Mouse (Mus musculus): ENCODE data around the gene Olfr847. TPM values are rescaled to one million over a fixed set of nuclear protein-coding genes. Genes with fewer than 3 reads are reported as not detected.

Olfr847 gene
- not detected in 2 replicates for polyA plus RNA-seq (2015; fragmentation: Nextera tagmentation; extraction: Ambion mirVana)

DNA sequence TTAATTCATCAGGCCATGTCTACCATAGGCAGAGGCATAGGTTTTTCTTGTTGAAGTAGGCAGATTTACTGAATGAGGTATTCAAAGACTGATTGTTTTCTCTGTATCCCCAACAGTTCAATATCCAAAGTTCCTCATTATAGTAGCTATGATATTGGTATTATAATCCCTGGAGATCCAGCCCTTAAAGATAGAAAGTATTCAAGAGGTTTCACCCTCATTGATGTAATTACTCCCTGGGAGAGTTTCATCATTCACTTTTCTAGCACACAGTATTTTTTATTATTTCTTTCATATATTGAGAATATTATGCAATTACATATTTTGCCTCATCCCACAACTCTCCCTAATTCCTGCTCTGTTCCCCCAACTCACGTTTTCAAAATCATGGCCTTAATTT, at the start of gene Olfr847:
TSS of gene Olfr847 (minus strand) at position 101 of the 400 bp plus-strand sequence.
- no peak within 1 kb of the TSS for H3K9ac ChIP-seq (ENCODE audit: low read depth, low read length)
- TF ChIP-seq CTCF (IDR thresholded peaks at IDR 0.05; ENCODE audit: low read depth), result no peak
- no peak within 1 kb of the TSS for H3K27ac ChIP-seq
- WGBS, result 74% methylated on average over 1 of the region's 1 CpGs
- no peak within 1 kb of the TSS for H3K4me3 ChIP-seq (replicated peaks; ENCODE audit: low read depth, low read length)
- no peaks in the 10 kb centered on the region for H3K9me3 ChIP-seq (replicated peaks; ENCODE audit: low read length)
- H3K4me1 ChIP-seq (replicated peaks; ENCODE audit: insufficient read depth, low read length), result no peaks in the 10 kb centered on the region
- ATAC-seq (replicated peaks; ENCODE audit: low FRiP score, low read depth) (no peak), DNase-seq (ENCODE audit: low spot score) (no peak)
- H3K27me3 ChIP-seq (ENCODE audit: insufficient read depth, low read length), result no peaks in the 10 kb centered on the region
- H3K4me2 ChIP-seq (ENCODE audit: low read length), result no peak within 1 kb of the TSS
- no peaks in the 10 kb centered on the region for H3K36me3 ChIP-seq (ENCODE audit: insufficient read depth, low read length)

- no peak for DNase-seq (ENCODE audit: low spot score)
- Histone ChIP-seq H3K36me3 (ENCODE audit: insufficient read depth, low read length) (no peaks in the 10 kb centered on the region), H3K9ac (ENCODE audit: low read depth, low read length) (no peak within 1 kb of the TSS), H3K9me3 (replicated peaks; ENCODE audit: low read length) (no peaks in the 10 kb centered on the region), H3K27ac (no peak within 1 kb of the TSS), H3K4me3 (replicated peaks; ENCODE audit: low read depth, low read length) (no peak within 1 kb of the TSS), H3K4me1 (replicated peaks; ENCODE audit: insufficient read depth, low read length) (no peaks in the 10 kb centered on the region), H3K4me2 (ENCODE audit: low read length) (no peak within 1 kb of the TSS), H3K27me3 (ENCODE audit: insufficient read depth, low read length) (no peaks in the 10 kb centered on the region)
- 62% methylated on average over 1 of the region's 1 CpGs for WGBS
- no peak for TF ChIP-seq CTCF (IDR thresholded peaks at IDR 0.05; ENCODE audit: low read depth)
- no peak for ATAC-seq (replicated peaks; ENCODE audit: low FRiP score, low read depth)
Observed at GRCm38 (mm10) chr9:19363905-19364304, 14.6 kb downstream of the Olfr847 start, which contains the start of gene Olfr846. Gene Olfr846 (minus strand): TSS chr9:19364005.

GRCm38 (mm10) chr9:19336157-19336556, 42.3 kb downstream of the Olfr847 start, which contains the start of gene Olfr845:
Gene Olfr845 (plus strand): TSS chr9:19336457.
- no peaks in the 10 kb centered on the region for H3K27me3 ChIP-seq (ENCODE audit: insufficient read depth, low read length)
- no peak within 1 kb of the TSS for H3K27ac ChIP-seq
- H3K4me1 ChIP-seq (replicated peaks; ENCODE audit: insufficient read depth, low read length), result no peaks in the 10 kb centered on the region
- no peak within 1 kb of the TSS for H3K4me2 ChIP-seq (ENCODE audit: low read length)
- DNase-seq (ENCODE audit: low spot score) (no peak), ATAC-seq (replicated peaks; ENCODE audit: low FRiP score, low read depth) (no peak)
- no peak within 1 kb of the TSS for H3K9ac ChIP-seq (ENCODE audit: low read depth, low read length)
- no peaks in the 10 kb centered on the region for H3K9me3 ChIP-seq (replicated peaks; ENCODE audit: low read length)
- WGBS, result 56% methylated on average over 1 of the region's 1 CpGs
- no peak for TF ChIP-seq CTCF (IDR thresholded peaks at IDR 0.05; ENCODE audit: low read depth)
- H3K36me3 ChIP-seq (ENCODE audit: insufficient read depth, low read length), result no peaks in the 10 kb centered on the region
- no peak within 1 kb of the TSS for H3K4me3 ChIP-seq (replicated peaks; ENCODE audit: low read depth, low read length)

Other genes with a start within 250 kb of the Olfr847 start
- not detected in 2 replicates for gene Olfr837, start 242.4 kb downstream of the Olfr847 start, polyA plus RNA-seq (2015; fragmentation: Nextera tagmentation; extraction: Ambion mirVana)
- not detected in 2 replicates for gene Olfr839-ps1, start 201.4 kb downstream of the Olfr847 start, polyA plus RNA-seq (2015; fragmentation: Nextera tagmentation; extraction: Ambion mirVana)
- not detected in 2 replicates for gene Olfr843, start 126.7 kb downstream of the Olfr847 start, polyA plus RNA-seq (2015; fragmentation: Nextera tagmentation; extraction: Ambion mirVana)
- not detected in 2 replicates for gene Olfr844, start 62.3 kb downstream of the Olfr847 start, polyA plus RNA-seq (2015; fragmentation: Nextera tagmentation; extraction: Ambion mirVana)
- gene Olfr845, start 42.2 kb downstream of the Olfr847 start, polyA plus RNA-seq (2015; fragmentation: Nextera tagmentation; extraction: Ambion mirVana), result not detected in 2 replicates
- not detected in 2 replicates for gene Olfr846, start 14.7 kb downstream of the Olfr847 start, polyA plus RNA-seq (2015; fragmentation: Nextera tagmentation; extraction: Ambion mirVana)
- gene Olfr849, start 61.6 kb upstream of the Olfr847 start, polyA plus RNA-seq (2015; fragmentation: Nextera tagmentation; extraction: Ambion mirVana), result not detected in 2 replicates
- not detected in 2 replicates for gene Olfr850, start 99.6 kb upstream of the Olfr847 start, polyA plus RNA-seq (2015; fragmentation: Nextera tagmentation; extraction: Ambion mirVana)
- not detected in 2 replicates for gene Olfr851, start 114.6 kb upstream of the Olfr847 start, polyA plus RNA-seq (2015; fragmentation: Nextera tagmentation; extraction: Ambion mirVana)
- gene Olfr853, start 162.4 kb upstream of the Olfr847 start, polyA plus RNA-seq (2015; fragmentation: Nextera tagmentation; extraction: Ambion mirVana), result not detected in 2 replicates
- gene Olfr854, start 188.7 kb upstream of the Olfr847 start, polyA plus RNA-seq (2015; fragmentation: Nextera tagmentation; extraction: Ambion mirVana), result not detected in 2 replicates
- gene Olfr855, start 203.9 kb upstream of the Olfr847 start, polyA plus RNA-seq (2015; fragmentation: Nextera tagmentation; extraction: Ambion mirVana), result not detected in 2 replicates
- 23.8 and 26.1 TPM in 2 replicates for gene Zfp317, start 243.4 kb upstream of the Olfr847 start, polyA plus RNA-seq (2015; fragmentation: Nextera tagmentation; extraction: Ambion mirVana)

Measured in kidney, postnatal 0 days (tissue).